Mouse (Mus musculus) lung, adult 10 weeks (tissue): ENCODE data around the gene Drap1. TPM values are rescaled to one million over a fixed set of nuclear protein-coding genes. Genes with fewer than 3 reads are reported as not detected.

Experiments
- polyA plus RNA-seq: library from polyadenylated mRNA; stranded (reverse); fragments of 350-450 nt; fragmentation: Illumina TruSeq; extraction: RNeasy Lipid Tissue Mini Kit (QIAGEN cat#74804); gene quantifications from one replicate; pipeline ENCODE4 v1.2.3, GENCODE M21; 2014; ENCODE audit warnings: low read depth, low replicate concordance; ENCODE audit not compliant: insufficient read depth

The Drap1 gene
- 391 TPM for polyA plus RNA-seq

GRCm38 (mm10) chr19:5424782-5425741, at the start of gene Drap1, which contains the start of gene AI837181:
Gene Drap1, minus strand, starts transcription at chr19:5424979.
Gene AI837181, plus strand, starts transcription at chr19:5425144.

GRCm38 (mm10) chr19:5473720-5474119, 48.9 kb upstream of the Drap1 start, which contains the start of gene Efemp2:
Gene Efemp2, plus strand, starts transcription at chr19:5473954.

GRCm38 (mm10) chr19:5468374-5468773, 43.6 kb upstream of the Drap1 start, which contains the start of gene Ctsw:
Gene Ctsw, minus strand, starts transcription at chr19:5468507.

GRCm38 (mm10) chr19:5460465-5460911, 35.7 kb upstream of the Drap1 start, which contains the start of gene Fibp:
Gene Fibp, plus strand, starts transcription at chr19:5460615.

GRCm38 (mm10) chr19:5457746-5458442, 33.1 kb upstream of the Drap1 start, which contains the start of gene Ccdc85b:
Gene Ccdc85b, minus strand, starts transcription at chr19:5457894.

GRCm38 (mm10) chr19:5447515-5448353, 23.0 kb upstream of the Drap1 start, which contains the start of gene Fosl1:
Gene Fosl1, plus strand, starts transcription at chr19:5447547.

GRCm38 (mm10) chr19:5402293-5402692, 22.5 kb downstream of the Drap1 start, which contains the start of gene Tsga10ip:
Gene Tsga10ip, minus strand, starts transcription at chr19:5402526.

GRCm38 (mm10) chr19:5388588-5389242, 36.1 kb downstream of the Drap1 start, which contains the start of gene Sart1:
Gene Sart1, minus strand, starts transcription at chr19:5388703.

Other genes with a start within 250 kb of the Drap1 start
- 9.4 TPM for gene Pacs1, start 151.9 kb downstream of the Drap1 start, polyA plus RNA-seq
- 93.1 TPM for gene Sf3b2, start 129.5 kb downstream of the Drap1 start, polyA plus RNA-seq
- 0.28 TPM for gene Gal3st3, start 126.6 kb downstream of the Drap1 start, polyA plus RNA-seq
- not detected for gene Catsper1, start 89.2 kb downstream of the Drap1 start, polyA plus RNA-seq
- 2.3 TPM for gene Cst6, start 75.4 kb downstream of the Drap1 start, polyA plus RNA-seq
- gene Eif1ad, start 58.2 kb downstream of the Drap1 start, polyA plus RNA-seq: 13.4 TPM
- gene Banf1, start 57.8 kb downstream of the Drap1 start, polyA plus RNA-seq: 139 TPM
- gene Sart1, start 36.3 kb downstream of the Drap1 start, polyA plus RNA-seq: 63.0 TPM
- not detected for gene Tsga10ip, start 22.5 kb downstream of the Drap1 start, polyA plus RNA-seq
- gene AI837181, start 165 bp upstream of the Drap1 start, polyA plus RNA-seq: 34.1 TPM
- gene Fosl1, start 22.6 kb upstream of the Drap1 start, polyA plus RNA-seq: 0.17 TPM
- 15.3 TPM for gene Ccdc85b, start 32.9 kb upstream of the Drap1 start, polyA plus RNA-seq
- 62.7 TPM for gene Fibp, start 35.6 kb upstream of the Drap1 start, polyA plus RNA-seq
- 9.0 TPM for gene Ctsw, start 43.5 kb upstream of the Drap1 start, polyA plus RNA-seq
- gene Efemp2, start 49.0 kb upstream of the Drap1 start, polyA plus RNA-seq: 41.2 TPM
- gene Mus81, start 63.4 kb upstream of the Drap1 start, polyA plus RNA-seq: 24.5 TPM
- 601 TPM for gene Cfl1, start 65.5 kb upstream of the Drap1 start, polyA plus RNA-seq
- gene 1700020D05Rik, start 78.8 kb upstream of the Drap1 start, polyA plus RNA-seq: not detected
- gene Snx32, start 85.6 kb upstream of the Drap1 start, polyA plus RNA-seq: 5.9 TPM
- gene Ovol1, start 135.7 kb upstream of the Drap1 start, polyA plus RNA-seq: 0.69 TPM
- gene Ap5b1, start 143.0 kb upstream of the Drap1 start, polyA plus RNA-seq: 3.3 TPM
- 45.6 TPM for gene Rnaseh2c, start 176.9 kb upstream of the Drap1 start, polyA plus RNA-seq
- 39.0 TPM for gene Kat5, start 185.3 kb upstream of the Drap1 start, polyA plus RNA-seq
- 49.7 TPM for gene Rela, start 212.5 kb upstream of the Drap1 start, polyA plus RNA-seq
- 35.8 TPM for gene Sipa1, start 238.7 kb upstream of the Drap1 start, polyA plus RNA-seq